Mouse (Mus musculus): Measurements from ENCODE around the gene Fundc1. TPM values are rescaled to one million over a fixed set of nuclear protein-coding genes. Genes with fewer than 3 reads are reported as not detected.
"Not testable (repeated sequence)": the region's sequence is repeated elsewhere in the genome, so short reads cannot be mapped to it uniquely, and the experiment has no call there.

Gene Fundc1
- 12.9 and 17.1 TPM in 2 replicates for total RNA-seq (2015; ENCODE audit: low replicate concordance)
- total RNA-seq (2017; ENCODE audit: low replicate concordance) = 5.2 and 6.1 TPM in 2 replicates

GRCm38 (mm10) chrX:17571621-17572459 lies at the start of gene Fundc1:
Gene Fundc1, minus strand, starts transcription at chrX:17572325.
- ATAC-seq (replicated peaks; ENCODE audit: low FRiP score, poor library complexity, severe bottlenecking) = peak; percentile 100

GRCm38 (mm10) chrX:17611253-17611652 lies 39.1 kb upstream of the Fundc1 start:
- no peak for ATAC-seq (replicated peaks; ENCODE audit: low FRiP score, poor library complexity, severe bottlenecking)

GRCm38 (mm10) chrX:17608763-17609162 lies 36.6 kb upstream of the Fundc1 start:
- ATAC-seq (replicated peaks; ENCODE audit: low FRiP score, poor library complexity, severe bottlenecking) = no peak

- ATAC-seq (replicated peaks; ENCODE audit: low FRiP score, poor library complexity, severe bottlenecking) = no peak
Measured at GRCm38 (mm10) chrX:17607668-17608067, 35.5 kb upstream of the Fundc1 start.

- ATAC-seq (replicated peaks; ENCODE audit: low FRiP score, poor library complexity, severe bottlenecking) = no peak
Measured at GRCm38 (mm10) chrX:17593331-17593730, 21.2 kb upstream of the Fundc1 start.

- ATAC-seq (replicated peaks; ENCODE audit: low FRiP score, poor library complexity, severe bottlenecking) = no peak
Measured at GRCm38 (mm10) chrX:17590745-17591144, 18.6 kb upstream of the Fundc1 start.

- ATAC-seq (replicated peaks; ENCODE audit: low FRiP score, poor library complexity, severe bottlenecking) = no peak
Measured at GRCm38 (mm10) chrX:17571271-17571620, 879 bp downstream of the Fundc1 start.

- no peak for ATAC-seq (replicated peaks; ENCODE audit: low FRiP score, poor library complexity, severe bottlenecking)
Measured at GRCm38 (mm10) chrX:17568670-17569069, 3.5 kb downstream of the Fundc1 start.

GRCm38 (mm10) chrX:17565743-17566142 lies 6.4 kb downstream of the Fundc1 start:
- ATAC-seq (replicated peaks; ENCODE audit: low FRiP score, poor library complexity, severe bottlenecking) = no peak

- ATAC-seq (replicated peaks; ENCODE audit: low FRiP score, poor library complexity, severe bottlenecking) = no peak
Measured at GRCm38 (mm10) chrX:17564732-17565131, 7.4 kb downstream of the Fundc1 start.

- ATAC-seq (replicated peaks; ENCODE audit: low FRiP score, poor library complexity, severe bottlenecking) = no peak
Measured at GRCm38 (mm10) chrX:17558746-17559145, 13.4 kb downstream of the Fundc1 start.

- ATAC-seq (replicated peaks; ENCODE audit: low FRiP score, poor library complexity, severe bottlenecking) = no peak
Measured at GRCm38 (mm10) chrX:17554488-17554887, 17.6 kb downstream of the Fundc1 start.

- ATAC-seq (replicated peaks; ENCODE audit: low FRiP score, poor library complexity, severe bottlenecking) = not testable (repeated sequence)
Measured at GRCm38 (mm10) chrX:17551586-17551985, 20.5 kb downstream of the Fundc1 start.

- ATAC-seq (replicated peaks; ENCODE audit: low FRiP score, poor library complexity, severe bottlenecking) = no peak
Measured at GRCm38 (mm10) chrX:17547143-17547806, 24.9 kb downstream of the Fundc1 start.

- ATAC-seq (replicated peaks; ENCODE audit: low FRiP score, poor library complexity, severe bottlenecking) = no peak
Measured at GRCm38 (mm10) chrX:17544860-17545492, 27.1 kb downstream of the Fundc1 start.

GRCm38 (mm10) chrX:17537701-17538100 lies 34.4 kb downstream of the Fundc1 start:
- no peak for ATAC-seq (replicated peaks; ENCODE audit: low FRiP score, poor library complexity, severe bottlenecking)

GRCm38 (mm10) chrX:17527008-17527407 lies 45.1 kb downstream of the Fundc1 start:
- no peak for ATAC-seq (replicated peaks; ENCODE audit: low FRiP score, poor library complexity, severe bottlenecking)

- no peak for ATAC-seq (replicated peaks; ENCODE audit: low FRiP score, poor library complexity, severe bottlenecking)
Measured at GRCm38 (mm10) chrX:17521221-17521716, 50.9 kb downstream of the Fundc1 start.

GRCm38 (mm10) chrX:17520086-17520485 lies 52.0 kb downstream of the Fundc1 start:
- no peak for ATAC-seq (replicated peaks; ENCODE audit: low FRiP score, poor library complexity, severe bottlenecking)

GRCm38 (mm10) chrX:17514012-17514411 lies 58.1 kb downstream of the Fundc1 start:
- no peak for ATAC-seq (replicated peaks; ENCODE audit: low FRiP score, poor library complexity, severe bottlenecking)
